Mouse (Mus musculus) liver, embryonic 13.5 days (tissue): Measurements from ENCODE around the gene A630095N17Rik. TPM values are rescaled to one million over a fixed set of nuclear protein-coding genes. Genes with fewer than 3 reads are reported as not detected.
A peak's percentile ranks its signal among the peaks of the same experiment; 100 is the strongest.

Experiments used
- ATAC-seq: fragments of 200-750 bp; cut with Nextera tagmentation; 2 replicates; pipeline ENCODE4 v1.8.0; 2017; ENCODE audit warnings: low read depth, mild to moderate bottlenecking, moderate number of reproducible peaks, moderate library complexity
- DNase-seq: peaks from one replicate; pipeline ENCODE4 v3.0.0; 2022
- H3K27ac ChIP-seq: fragments of 300-500 bp; sonication (generic); 2 replicates; pipeline ENCODE4 v1.5.1; 2015; ENCODE audit warnings: moderate library complexity, mild to moderate bottlenecking, inconsistent platforms
- H3K27me3 ChIP-seq: fragments of 300-500 bp; sonication (generic); 2 replicates; pipeline ENCODE4 v1.6.1; 2015; ENCODE audit warnings: mild to moderate bottlenecking, inconsistent platforms
- H3K36me3 ChIP-seq: fragments of 300-500 bp; sonication (generic); 2 replicates; pipeline ENCODE4 v1.6.1; 2015; ENCODE audit warnings: mild to moderate bottlenecking, inconsistent platforms
- H3K4me1 ChIP-seq: fragments of 300-500 bp; sonication (generic); replicated peaks from 2 replicates; pipeline ENCODE4 v1.6.1; 2015; ENCODE audit warnings: inconsistent platforms
- H3K4me2 ChIP-seq: fragments of 300-500 bp; sonication (generic); 2 replicates; pipeline ENCODE4 v1.6.1; 2015; ENCODE audit warnings: inconsistent platforms, mild to moderate bottlenecking, moderate library complexity
- H3K4me3 ChIP-seq: fragments of 300-500 bp; sonication (generic); replicated peaks from 2 replicates; pipeline ENCODE4 v1.5.1; 2015; ENCODE audit warnings: mild to moderate bottlenecking, inconsistent platforms
- H3K9ac ChIP-seq: fragments of 300-500 bp; sonication (generic); 2 replicates; pipeline ENCODE4 v1.6.1; 2015; ENCODE audit warnings: mild to moderate bottlenecking, inconsistent platforms
- H3K9me3 ChIP-seq: fragments of 300-500 bp; sonication (generic); replicated peaks from 2 replicates; pipeline ENCODE4 v1.6.1; 2016; ENCODE audit warnings: inconsistent platforms
- WGBS: fragments of 180-500 bp; shearing (Covaris S2); methylation state at CpG from one replicate; pipeline ENCODE4 v1.1.7; 2015; ENCODE audit not compliant: insufficient replicate concordance; 5-methylcytosine and 5-hydroxymethylcytosine counted together
- polyA plus RNA-seq: library from polyadenylated mRNA; unstranded; fragments of >200 nt; fragmentation: Nextera tagmentation; extraction: Ambion mirVana; gene quantifications from 2 replicates; pipeline ENCODE4 v1.2.1, GENCODE M21; 2015

Gene A630095N17Rik
- not detected in 2 replicates for polyA plus RNA-seq

GRCm38 (mm10) chr1:75231664-75232152 is at the start of gene A630095N17Rik:
TSS of gene A630095N17Rik (minus strand) at chr1:75232102.
- WGBS = 57% methylated on average over 5 of the region's 5 CpGs
- Histone ChIP-seq H3K9me3 (no peaks in the 10 kb centered on the region), H3K27me3 (no peaks in the 10 kb centered on the region), H3K4me1 (peaks cover 72% of the 10 kb centered on the region), H3K4me2 (no peak within 1 kb of the TSS), H3K27ac (peak within 1 kb of the TSS; percentile 66), H3K36me3 (no peaks in the 10 kb centered on the region), H3K4me3 (no peak within 1 kb of the TSS), H3K9ac (peak within 1 kb of the TSS; percentile 26)
- ATAC-seq = no peak
- no peak for DNase-seq

- WGBS = 7% methylated on average over 13 of the region's 13 CpGs
- ATAC-seq (no peak), DNase-seq (no peak)
- no peaks in the 10 kb centered on the region for H3K9me3 ChIP-seq
- no peaks in the 10 kb centered on the region for H3K36me3 ChIP-seq
- H3K27ac ChIP-seq = no peak within 1 kb of the TSS
- H3K4me1 ChIP-seq = no peaks in the 10 kb centered on the region
- peaks cover 29% of the 10 kb centered on the region for H3K27me3 ChIP-seq
- no peak within 1 kb of the TSS for H3K4me2 ChIP-seq
- H3K4me3 ChIP-seq = no peak within 1 kb of the TSS
- H3K9ac ChIP-seq = no peak within 1 kb of the TSS
Observed at GRCm38 (mm10) chr1:75278228-75278627, 46.3 kb upstream of the A630095N17Rik start, which contains the start of gene Resp18. TSS of gene Resp18 (minus strand) at chr1:75278415.

- no peak overlapping the region for H3K4me3 ChIP-seq
- H3K27me3 ChIP-seq = peaks cover 29% of the 10 kb centered on the region
- H3K36me3 ChIP-seq = no peaks in the 10 kb centered on the region
- 8% methylated on average over 23 of the region's 23 CpGs for WGBS
- no peaks in the 10 kb centered on the region for H3K9me3 ChIP-seq
- no peak overlapping the region for H3K4me2 ChIP-seq
- no peak overlapping the region for H3K27ac ChIP-seq
- H3K9ac ChIP-seq = no peak overlapping the region
- no peak for ATAC-seq
- H3K4me1 ChIP-seq = no peaks in the 10 kb centered on the region
- peak; percentile 16 for DNase-seq
Observed at GRCm38 (mm10) chr1:75277195-75278188, 45.6 kb upstream of the A630095N17Rik start.

- 0 out of 2 replicates have a peak within 1 kb of the TSS, but pooled peaks have one; percentile 6 for H3K4me2 ChIP-seq
Observed at GRCm38 (mm10) chr1:75264091-75264880, 32.4 kb upstream of the A630095N17Rik start, which contains the start of gene Ptprn. TSS of gene Ptprn (minus strand) at chr1:75264502.

GRCm38 (mm10) chr1:75262969-75263951 is 31.4 kb upstream of the A630095N17Rik start:
- H3K27me3 ChIP-seq = peaks cover 65% of the 10 kb centered on the region
- WGBS = 3% methylated on average over 40 of the region's 40 CpGs
- H3K27ac ChIP-seq = no peak overlapping the region
- no peaks in the 10 kb centered on the region for H3K9me3 ChIP-seq
- H3K4me3 ChIP-seq = 0 out of 2 replicates have a peak overlapping the region, but pooled peaks have one; percentile 1
- ATAC-seq = no peak
- no peaks in the 10 kb centered on the region for H3K36me3 ChIP-seq
- H3K4me2 ChIP-seq = 0 out of 2 replicates have a peak overlapping the region, but pooled peaks have one; percentile 6
- H3K4me1 ChIP-seq = peaks cover 3% of the 10 kb centered on the region; the same call in 1 of the 2 replicates
- H3K9ac ChIP-seq = no peak overlapping the region
- peak; percentile 55 for DNase-seq

More at GRCm38 (mm10) chr1:75264091-75264880, 32.4 kb upstream of the A630095N17Rik start, which contains the start of gene Ptprn:
- Histone ChIP-seq H3K4me3 (0 out of 2 replicates have a peak within 1 kb of the TSS, but pooled peaks have one; percentile 1), H3K9me3 (no peaks in the 10 kb centered on the region), H3K27me3 (peaks cover 72% of the 10 kb centered on the region), H3K9ac (no peak within 1 kb of the TSS), H3K27ac (no peak within 1 kb of the TSS), H3K4me1 (peaks cover 3% of the 10 kb centered on the region; the same call in 1 of the 2 replicates), H3K36me3 (no peaks in the 10 kb centered on the region)
- ATAC-seq (no peak), DNase-seq (no peak)
- WGBS = 10% methylated on average over 32 of the region's 32 CpGs

GRCm38 (mm10) chr1:75261278-75261677 is 29.4 kb upstream of the A630095N17Rik start:
- no peak overlapping the region for H3K9ac ChIP-seq
- H3K4me2 ChIP-seq = no peak overlapping the region
- DNase-seq (no peak), ATAC-seq (no peak)
- peaks cover 3% of the 10 kb centered on the region; the same call in 1 of the 2 replicates for H3K4me1 ChIP-seq
- H3K4me3 ChIP-seq = no peak overlapping the region
- H3K27ac ChIP-seq = no peak overlapping the region
- H3K27me3 ChIP-seq = peaks cover 59% of the 10 kb centered on the region
- H3K36me3 ChIP-seq = no peaks in the 10 kb centered on the region
- H3K9me3 ChIP-seq = no peaks in the 10 kb centered on the region

- Histone ChIP-seq H3K9me3 (no peaks in the 10 kb centered on the region), H3K4me3 (no peak overlapping the region), H3K27me3 (peaks cover 12% of the 10 kb centered on the region), H3K4me1 (peaks cover 16% of the 10 kb centered on the region), H3K27ac (no peak overlapping the region), H3K4me2 (no peak overlapping the region), H3K9ac (no peak overlapping the region), H3K36me3 (no peaks in the 10 kb centered on the region)
- 54% methylated on average over 10 of the region's 10 CpGs for WGBS
- DNase-seq (no peak), ATAC-seq (no peak)
Observed at GRCm38 (mm10) chr1:75255516-75256046, 23.7 kb upstream of the A630095N17Rik start.

- H3K9ac ChIP-seq = no peak overlapping the region
- no peak for ATAC-seq
- H3K9me3 ChIP-seq = no peaks in the 10 kb centered on the region
- no peaks in the 10 kb centered on the region for H3K36me3 ChIP-seq
- H3K4me1 ChIP-seq = peaks cover 20% of the 10 kb centered on the region
- peaks cover 9% of the 10 kb centered on the region for H3K27me3 ChIP-seq
- no peak for DNase-seq
- WGBS = 59% methylated on average over 8 of the region's 8 CpGs
- H3K4me2 ChIP-seq = no peak overlapping the region
- H3K27ac ChIP-seq = no peak overlapping the region
- H3K4me3 ChIP-seq = no peak overlapping the region
Observed at GRCm38 (mm10) chr1:75254625-75255013, 22.7 kb upstream of the A630095N17Rik start.

GRCm38 (mm10) chr1:75253849-75254624 is 22.1 kb upstream of the A630095N17Rik start:
- Histone ChIP-seq H3K9me3 (no peaks in the 10 kb centered on the region), H3K9ac (no peak overlapping the region), H3K4me3 (no peak overlapping the region), H3K27ac (no peak overlapping the region), H3K36me3 (no peaks in the 10 kb centered on the region), H3K4me1 (peaks cover 26% of the 10 kb centered on the region), H3K27me3 (peaks cover 9% of the 10 kb centered on the region), H3K4me2 (no peak overlapping the region)
- DNase-seq (peak; percentile 65), ATAC-seq (no peak)
- WGBS = 56% methylated on average over 16 of the region's 16 CpGs
